Mouse (Mus musculus): ENCODE measurements around the gene Psmc4. TPM values are rescaled to one million over a fixed set of nuclear protein-coding genes. Genes with fewer than 3 reads are reported as not detected.

The Psmc4 gene
- polyA plus RNA-seq, 1 experiment: 86.4 TPM

DNA sequence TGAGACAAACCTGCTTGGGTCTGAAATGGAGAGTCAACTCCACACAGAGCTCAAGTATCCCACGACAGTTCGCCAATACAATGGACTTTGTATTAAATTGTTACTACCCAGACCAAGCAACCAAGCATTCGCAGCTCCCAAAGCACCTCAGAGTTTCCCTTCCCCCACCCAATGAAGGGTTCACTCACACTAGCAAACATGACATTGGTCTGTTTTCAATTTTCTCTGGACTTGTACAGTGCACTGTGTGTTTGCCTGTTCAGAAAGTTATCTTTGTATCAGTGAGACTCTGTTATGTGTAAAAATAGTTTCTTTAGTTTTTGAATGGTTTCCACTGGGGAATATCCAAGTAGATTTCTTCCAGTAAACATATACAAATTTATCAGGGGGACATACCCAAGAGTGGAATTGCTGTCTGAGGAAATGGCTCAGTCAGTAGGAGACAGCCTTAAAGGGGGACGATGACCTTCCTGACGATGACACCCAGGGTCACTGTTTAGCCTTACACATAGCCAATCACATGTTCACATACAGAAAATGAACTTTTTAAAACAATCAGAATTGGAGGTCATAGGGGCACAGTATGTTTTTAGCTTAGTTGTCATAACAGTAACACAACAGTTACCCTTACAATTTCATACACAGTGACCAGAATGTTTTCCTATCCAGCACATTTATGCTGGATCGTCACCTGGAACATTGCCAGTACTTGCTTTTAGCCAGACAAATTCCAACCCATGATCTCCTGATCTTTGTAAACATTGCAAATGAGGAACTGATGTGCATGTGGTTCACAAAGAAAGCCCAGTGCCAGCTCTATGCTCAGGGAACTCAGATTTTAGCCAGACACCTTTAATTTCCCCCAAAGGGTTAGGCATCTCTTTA is 3.4 kb upstream of the Psmc4 start:
- Histone ChIP-seq H3K4me1 (ENCODE audit: control insufficient read depth, insufficient read depth, low read length) (no peaks in the 10 kb centered on the region), H3K4me3 (replicated peaks; ENCODE audit: extremely low read depth, low read depth, low read length) (no peak overlapping the region)
- no peak for TF ChIP-seq POLR2A (IDR thresholded peaks at IDR 0.05; ENCODE audit: borderline replicate concordance, extremely low read depth, low read depth, low read length)
- TF ChIP-seq CTCF (IDR thresholded peaks at IDR 0.05; ENCODE audit: insufficient read depth, low read length): no peak
- WGBS: 67% methylated on average over 6 of the region's 6 CpGs
- DNase-seq: no peak

DNA sequence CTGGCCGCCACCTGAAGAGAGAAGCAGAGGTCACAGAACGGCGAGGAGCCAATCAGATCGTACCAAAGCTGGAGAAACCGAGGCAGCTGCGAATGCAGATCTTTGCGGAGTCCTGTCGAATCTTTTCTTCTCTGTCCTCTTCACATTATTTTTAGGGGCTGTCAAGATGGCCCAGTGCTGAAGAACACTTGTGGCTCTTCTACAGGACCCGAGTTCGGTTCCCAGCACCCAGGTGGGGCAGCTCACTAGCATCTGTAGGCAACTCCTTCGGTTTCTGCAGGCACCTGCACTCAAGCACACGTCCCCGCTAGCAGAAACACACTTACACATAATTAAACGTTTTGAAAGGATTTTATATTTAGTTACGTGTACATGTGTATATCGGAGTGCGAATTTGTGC is 683 bp upstream of the Psmc4 start:
- Histone ChIP-seq H3K4me3 (replicated peaks; ENCODE audit: extremely low read depth, low read depth, low read length) (no peak overlapping the region), H3K4me1 (ENCODE audit: control insufficient read depth, insufficient read depth, low read length) (no peaks in the 10 kb centered on the region)
- TF ChIP-seq POLR2A (IDR thresholded peaks at IDR 0.05; ENCODE audit: borderline replicate concordance, extremely low read depth, low read depth, low read length) (no peak), CTCF (IDR thresholded peaks at IDR 0.05; ENCODE audit: insufficient read depth, low read length) (no peak)
- no peak for DNase-seq
- 55% methylated on average over 17 of the region's 17 CpGs for WGBS

DNA sequence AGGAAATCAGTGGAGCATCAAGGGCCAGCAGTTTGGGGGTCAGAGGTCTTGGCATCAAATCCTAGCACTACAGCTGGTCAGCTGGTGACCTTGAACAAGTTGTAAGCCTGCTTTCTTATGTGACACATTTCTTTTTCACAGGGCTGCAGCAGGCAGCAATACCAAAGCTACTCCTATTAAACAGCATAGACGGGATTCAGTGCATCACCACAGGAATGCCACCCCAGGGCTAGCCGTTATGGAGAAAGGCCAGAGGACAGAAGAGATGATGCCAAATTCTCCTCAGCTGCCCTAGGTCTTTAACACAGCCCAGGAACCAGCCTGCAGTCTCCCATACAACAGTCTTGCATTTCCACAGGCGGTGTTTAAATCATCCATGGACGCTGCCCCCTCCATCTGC is 5.4 kb downstream of the Psmc4 start:
- TF ChIP-seq CTCF (IDR thresholded peaks at IDR 0.05; ENCODE audit: insufficient read depth, low read length): no peak
- TF ChIP-seq POLR2A (IDR thresholded peaks at IDR 0.05; ENCODE audit: borderline replicate concordance, extremely low read depth, low read depth, low read length): no peak
- Histone ChIP-seq H3K4me1 (ENCODE audit: control insufficient read depth, insufficient read depth, low read length) (no peaks in the 10 kb centered on the region), H3K4me3 (replicated peaks; ENCODE audit: extremely low read depth, low read depth, low read length) (no peak overlapping the region)
- 84% methylated on average over 4 of the region's 4 CpGs for WGBS
- DNase-seq: no peak

DNA sequence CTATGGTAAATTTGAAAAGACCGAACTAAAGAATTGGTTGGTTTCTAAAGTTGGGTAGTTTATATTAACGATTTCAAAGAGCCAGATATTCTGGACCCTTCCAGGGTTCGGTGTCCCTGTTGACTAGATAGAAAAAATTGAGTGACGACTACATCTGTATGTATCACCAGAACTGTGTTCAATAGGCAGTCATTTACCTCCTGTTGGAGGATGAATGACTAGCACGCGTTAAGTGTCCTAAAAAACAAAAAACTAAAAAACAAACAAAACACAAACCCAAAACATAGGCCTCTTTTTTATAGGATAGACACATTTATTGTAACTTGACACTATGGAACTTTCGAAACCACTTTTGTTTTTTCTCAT is 35.5 kb downstream of the Psmc4 start:
- DNase-seq: no peak
- no peaks in the 10 kb centered on the region for H3K4me1 ChIP-seq (ENCODE audit: control insufficient read depth, insufficient read depth, low read length)
- 20% methylated on average over 7 of the region's 7 CpGs for WGBS
- TF ChIP-seq POLR2A (IDR thresholded peaks at IDR 0.05; ENCODE audit: borderline replicate concordance, extremely low read depth, low read depth, low read length) (no peak), CTCF (IDR thresholded peaks at IDR 0.05; ENCODE audit: insufficient read depth, low read length) (no peak)
- peak overlapping the region; percentile 75 for H3K4me3 ChIP-seq (replicated peaks; ENCODE audit: extremely low read depth, low read depth, low read length)

GRCm38 (mm10) chr7:28013549-28014444 is 36.1 kb downstream of the Psmc4 start, which contains the start of gene Zfp850:
Zfp850 (minus strand) TSS chr7:28014115.
- no peaks in the 10 kb centered on the region for H3K4me1 ChIP-seq (ENCODE audit: control insufficient read depth, insufficient read depth, low read length)
- H3K4me3 ChIP-seq (replicated peaks; ENCODE audit: extremely low read depth, low read depth, low read length): peak within 1 kb of the TSS; percentile 75
- TF ChIP-seq CTCF (IDR thresholded peaks at IDR 0.05; ENCODE audit: insufficient read depth, low read length) (no peak), POLR2A (IDR thresholded peaks at IDR 0.05; ENCODE audit: borderline replicate concordance, extremely low read depth, low read depth, low read length) (0 out of 2 replicates have a peak, but pooled peaks have one; percentile 18)
- peak; percentile 78 for DNase-seq
- under 1% methylated on average over 47 of the region's 47 CpGs for WGBS

DNA sequence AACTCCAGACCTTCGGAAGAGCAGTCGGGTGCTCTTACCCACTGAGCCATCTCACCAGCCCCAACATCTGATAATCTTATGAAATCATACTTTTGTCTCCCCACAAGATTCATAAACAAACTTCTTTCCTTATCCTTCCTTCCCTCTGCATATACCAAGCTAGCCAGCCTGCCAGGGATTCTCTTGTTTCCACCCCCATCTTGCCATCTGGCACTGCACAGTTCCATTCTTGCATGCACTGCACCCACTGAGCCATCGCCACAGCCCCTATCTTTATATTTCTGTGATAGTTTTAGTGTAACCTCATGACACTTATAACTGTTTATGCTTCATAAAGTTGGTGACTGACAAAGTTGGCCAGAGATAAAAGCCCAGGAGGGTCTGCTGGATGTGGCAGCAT is 39.6 kb downstream of the Psmc4 start:
- no peak for TF ChIP-seq POLR2A (IDR thresholded peaks at IDR 0.05; ENCODE audit: borderline replicate concordance, extremely low read depth, low read depth, low read length)
- TF ChIP-seq CTCF (IDR thresholded peaks at IDR 0.05; ENCODE audit: insufficient read depth, low read length): no peak
- WGBS: 97% methylated on average over 3 of the region's 3 CpGs
- no peak for DNase-seq
- H3K4me1 ChIP-seq (ENCODE audit: control insufficient read depth, insufficient read depth, low read length): no peaks in the 10 kb centered on the region
- H3K4me3 ChIP-seq (replicated peaks; ENCODE audit: extremely low read depth, low read depth, low read length): no peak overlapping the region

Other genes with a start within 250 kb of the Psmc4 start
- gene Zfp626, start 242.9 kb downstream of the Psmc4 start, polyA plus RNA-seq (2012; rRNA removed): 0.55 and 1.1 TPM in 2 replicates
- 0.54 and 1.1 TPM in 2 replicates for gene Zfp59, start 211.5 kb downstream of the Psmc4 start, polyA plus RNA-seq (2012; rRNA removed)
- 0.72 and 1.7 TPM in 2 replicates for gene Zfp607a, start 192.6 kb downstream of the Psmc4 start, polyA plus RNA-seq (2012; rRNA removed)
- 1.2 and 1.7 TPM in 2 replicates for gene Zfp974, start 120.6 kb downstream of the Psmc4 start, polyA plus RNA-seq (2012; rRNA removed)
- 1.3 and 2.0 TPM in 2 replicates for gene Zfp780b, start 70.9 kb downstream of the Psmc4 start, polyA plus RNA-seq (2012; rRNA removed)
- gene Zfp850, start 36.0 kb downstream of the Psmc4 start, polyA plus RNA-seq (2012; rRNA removed): 0.18 and 0.31 TPM in 2 replicates
- gene Fcgbp, start 21.1 kb upstream of the Psmc4 start, polyA plus RNA-seq (2012; rRNA removed): 7.5 and 19.2 TPM in 2 replicates
- gene 9530053A07Rik, start 79.4 kb upstream of the Psmc4 start, polyA plus RNA-seq (2012; rRNA removed): 0.45 and 0.63 TPM in 2 replicates
- gene Fbl, start 119.6 kb upstream of the Psmc4 start, polyA plus RNA-seq (2012; rRNA removed): 32.4 and 40.9 TPM in 2 replicates
- 50.1 and 53.7 TPM in 2 replicates for gene Dyrk1b, start 129.4 kb upstream of the Psmc4 start, polyA plus RNA-seq (2012; rRNA removed)
- gene Eid2, start 217.8 kb upstream of the Psmc4 start, polyA plus RNA-seq (2012; rRNA removed): 5.2 and 8.1 TPM in 2 replicates
- 11.9 and 15.6 TPM in 2 replicates for gene Eid2b, start 227.6 kb upstream of the Psmc4 start, polyA plus RNA-seq (2012; rRNA removed)
- not detected in 2 replicates for gene Selenov, start 241.1 kb upstream of the Psmc4 start, polyA plus RNA-seq (2012; rRNA removed)